Mouse (Mus musculus) kidney, adult 10 weeks (tissue): Measurements from ENCODE around the gene Olfr150. TPM values are rescaled to one million over a fixed set of nuclear protein-coding genes. Genes with fewer than 3 reads are reported as not detected.

ENCODE experiments used
- polyA plus RNA-seq: library from polyadenylated mRNA; stranded (reverse); fragments of 350-450 nt; fragmentation: Illumina TruSeq; extraction: RNeasy Lipid Tissue Mini Kit (QIAGEN cat#74804); gene quantifications from one replicate; pipeline ENCODE4 v1.2.3, GENCODE M21; 2014; ENCODE audit warnings: low read depth, low replicate concordance

Gene Olfr150
- not detected for polyA plus RNA-seq

DNA sequence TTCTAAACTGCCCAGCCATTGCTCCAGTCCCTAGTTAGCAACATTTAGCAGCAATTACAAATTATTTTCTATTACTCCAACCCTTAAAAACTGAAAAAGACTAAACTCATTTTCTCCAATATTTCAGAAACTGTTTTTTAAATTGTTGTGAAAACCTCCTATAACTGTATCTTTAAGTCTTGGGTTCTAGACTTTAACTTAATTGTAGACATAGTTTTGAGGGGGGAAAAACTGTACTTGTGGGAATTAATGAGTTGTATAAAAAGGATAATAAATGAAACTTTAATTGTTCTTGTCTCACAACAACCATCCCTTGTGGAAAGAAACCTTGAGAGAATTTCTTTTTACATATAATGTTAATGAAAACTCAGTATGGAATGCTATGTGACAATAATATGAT, at the start of gene Olfr150:
TSS of gene Olfr150 (plus strand) at position 301 of the 400 bp plus-strand sequence.

DNA sequence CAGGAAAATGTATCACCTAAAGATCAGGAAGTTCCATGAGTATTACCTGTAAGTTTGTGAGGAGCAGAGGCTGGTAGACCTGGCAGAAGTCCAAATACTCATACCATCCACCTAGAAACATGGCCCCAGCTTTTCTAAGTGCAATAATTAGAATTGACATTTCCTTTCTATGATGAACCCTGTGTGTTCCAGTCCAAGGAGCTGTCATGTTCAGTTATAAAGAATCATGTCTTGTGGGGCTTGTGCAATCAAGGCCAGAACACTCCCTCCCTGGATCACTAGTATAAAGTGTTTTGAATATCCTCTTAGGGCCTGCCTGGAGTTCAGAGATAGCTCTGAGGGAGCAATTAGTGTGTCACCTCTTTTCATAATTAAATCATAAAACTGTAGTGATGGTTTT, 23.8 kb upstream of the Olfr150 start, which contains the start of gene Olfr149:
TSS of gene Olfr149 (minus strand) at position 101 of the 400 bp plus-strand sequence.

DNA sequence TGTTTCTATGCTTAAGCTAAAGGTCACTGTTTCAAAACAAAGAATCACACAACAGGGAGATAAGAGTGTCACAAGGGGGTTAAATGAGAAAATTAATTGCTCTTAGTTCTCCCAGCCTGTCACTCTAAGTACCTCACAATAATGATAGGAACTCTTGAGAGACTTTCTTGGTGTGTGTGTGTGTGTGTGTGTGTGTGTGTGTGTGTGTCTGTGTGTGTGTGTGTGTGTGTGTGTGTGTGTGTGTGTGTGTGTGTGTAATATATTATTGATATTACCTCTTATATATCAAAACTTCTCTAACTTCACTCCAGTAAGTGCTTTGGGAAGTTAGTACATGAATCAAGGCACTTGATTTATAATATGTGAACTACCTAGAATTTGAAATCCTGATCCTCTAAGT, 19.7 kb upstream of the Olfr150 start, which contains the start of gene Olfr965:
TSS of gene Olfr965 (plus strand) at position 301 of the 400 bp plus-strand sequence.

DNA sequence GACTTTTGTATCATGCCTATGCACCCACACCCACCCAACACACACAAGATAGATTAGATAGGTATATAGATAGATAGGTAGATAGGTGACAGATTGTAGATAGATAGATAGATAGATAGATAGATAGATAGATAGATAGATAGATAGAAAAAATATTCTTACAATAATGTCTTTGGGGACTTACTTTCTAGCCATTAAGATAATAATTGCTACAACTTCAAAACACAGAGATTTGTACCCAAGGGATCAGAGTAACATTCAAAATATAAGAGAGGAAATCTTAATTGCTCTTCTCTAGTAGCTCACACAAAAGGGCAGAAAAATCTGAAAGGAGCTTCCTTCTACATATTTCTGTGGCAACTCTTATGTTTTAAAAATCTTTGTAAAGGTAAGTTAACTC, 15.2 kb downstream of the Olfr150 start, which contains the start of gene Olfr967:
TSS of gene Olfr967 (plus strand) at position 301 of the 400 bp plus-strand sequence.

DNA sequence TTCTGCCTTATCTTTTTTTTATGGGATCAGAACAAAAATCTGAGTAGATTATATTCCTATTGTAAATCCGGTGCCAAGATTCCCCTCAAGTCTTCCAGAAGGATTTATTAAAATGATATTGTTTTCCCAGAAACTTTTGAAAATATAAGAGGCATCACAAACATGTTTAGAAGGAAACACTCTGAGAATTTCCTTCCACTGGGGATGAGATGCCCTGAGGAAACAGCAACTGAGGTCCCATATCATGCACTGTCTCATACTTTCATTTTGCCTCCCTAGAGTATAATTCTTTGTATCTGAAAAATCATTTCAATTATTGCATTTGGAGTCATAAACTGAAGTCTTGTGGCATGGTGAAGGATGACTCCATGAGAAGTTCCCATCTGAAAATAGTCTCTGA, 52.4 kb downstream of the Olfr150 start, which contains the start of gene Olfr968:
TSS of gene Olfr968 (minus strand) at position 101 of the 400 bp plus-strand sequence.

Other genes starting within 250 kb of the Olfr150 start
- gene Olfr44, start 237.0 kb upstream of the Olfr150 start, polyA plus RNA-seq: not detected
- not detected for gene Olfr957, start 215.2 kb upstream of the Olfr150 start, polyA plus RNA-seq
- not detected for gene Olfr958, start 176.9 kb upstream of the Olfr150 start, polyA plus RNA-seq
- not detected for gene Olfr959, start 155.4 kb upstream of the Olfr150 start, polyA plus RNA-seq
- gene AW551984, start 126.6 kb upstream of the Olfr150 start, polyA plus RNA-seq: 0.08 TPM
- not detected for gene Olfr148, start 120.3 kb upstream of the Olfr150 start, polyA plus RNA-seq
- gene Olfr960, start 109.6 kb upstream of the Olfr150 start, polyA plus RNA-seq: not detected
- not detected for gene Olfr961, start 85.9 kb upstream of the Olfr150 start, polyA plus RNA-seq
- gene Olfr963, start 63.8 kb upstream of the Olfr150 start, polyA plus RNA-seq: not detected
- gene Olfr149, start 23.9 kb upstream of the Olfr150 start, polyA plus RNA-seq: not detected
- gene Olfr965, start 19.6 kb upstream of the Olfr150 start, polyA plus RNA-seq: not detected
- gene Olfr967, start 15.3 kb downstream of the Olfr150 start, polyA plus RNA-seq: not detected
- gene Olfr968, start 52.3 kb downstream of the Olfr150 start, polyA plus RNA-seq: not detected
- not detected for gene Olfr969, start 60.0 kb downstream of the Olfr150 start, polyA plus RNA-seq
- not detected for gene Olfr970, start 77.9 kb downstream of the Olfr150 start, polyA plus RNA-seq
- gene Olfr971, start 105.9 kb downstream of the Olfr150 start, polyA plus RNA-seq: not detected
- gene Olfr972, start 135.4 kb downstream of the Olfr150 start, polyA plus RNA-seq: not detected
- gene Olfr229, start 176.4 kb downstream of the Olfr150 start, polyA plus RNA-seq: not detected
- not detected for gene Olfr974, start 206.5 kb downstream of the Olfr150 start, polyA plus RNA-seq
- gene Olfr975, start 221.1 kb downstream of the Olfr150 start, polyA plus RNA-seq: not detected
- not detected for gene Olfr976, start 230.2 kb downstream of the Olfr150 start, polyA plus RNA-seq